Mouse (Mus musculus): ENCODE data around the gene Tmcc1.

- TF ChIP-seq E2F4 (IDR thresholded peaks at IDR 0.05; ENCODE audit: insufficient read depth) (no peak), TCF12 (IDR thresholded peaks at IDR 0.05; ENCODE audit: insufficient read depth, poor library complexity, severe bottlenecking) (no peak), TCF3 (IDR thresholded peaks at IDR 0.05; ENCODE audit: insufficient read length, low read depth) (no peak), USF1 (IDR thresholded peaks at IDR 0.05; ENCODE audit: low read depth) (no peak), POLR2A (IDR thresholded peaks at IDR 0.05; ENCODE audit: insufficient read length, low read depth) (no peak)
Measured at GRCm38 (mm10) chr6:116086036-116086435, 107.2 kb downstream of the Tmcc1 start.
